ENCODE assay signal across 34 mouse cellular contexts in the genomic region with DNA sequence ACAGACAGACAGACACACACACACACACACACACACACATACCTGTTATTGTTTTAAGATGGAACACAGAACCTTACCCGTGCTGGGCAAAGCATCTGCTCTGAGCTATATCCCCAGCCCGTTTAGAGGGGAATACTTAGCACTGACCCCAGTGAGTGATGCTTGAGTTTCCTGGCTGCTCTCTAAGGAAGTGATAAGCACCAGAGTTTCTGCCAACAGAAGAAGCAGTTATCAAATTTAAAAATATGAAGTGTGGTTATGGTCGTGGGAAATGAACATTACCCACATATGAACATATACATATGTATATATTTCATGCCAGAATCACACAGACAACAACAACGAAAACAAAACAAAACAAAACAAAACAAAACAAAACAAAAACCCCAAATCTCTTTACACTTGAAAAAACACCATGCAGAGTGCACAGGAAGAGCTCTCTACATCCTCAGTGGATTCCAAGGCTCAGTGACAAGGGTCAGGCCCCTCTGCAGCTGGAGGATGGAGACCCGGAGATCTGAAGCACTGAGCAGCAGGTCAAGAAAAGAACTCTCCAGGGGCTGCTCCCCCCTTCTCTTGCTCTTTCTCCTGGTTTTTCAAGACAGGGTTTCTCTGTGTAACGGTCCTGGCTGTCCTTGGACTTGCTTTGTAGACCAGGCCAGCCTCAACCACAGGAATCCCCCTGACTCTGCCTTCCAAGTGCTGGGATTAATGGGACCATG. TPM values are rescaled to one million over a fixed set of nuclear protein-coding genes. Genes with fewer than 3 reads are reported as not detected.
DNase-seq lines count a peak whose midpoint lies in the region; ATAC-seq and TF ChIP-seq lines count a peak whose summit lies in the region.
"Had no signal": no experiment of that assay in that cellular context is flagged by ENCODE, and none has a peak within 500 bp of the region (broad histone marks: within the 10 kb centered on the region; RNA-seq: fewer than 3 reads in every experiment).

No protein-coding gene starts in this region.

- ATAC-seq in heart, embryonic 15.5 days (replicated peaks; ENCODE audit: insufficient number of reproducible peaks, insufficient read depth, low FRiP score, low read depth): no peak
- no peak for ATAC-seq in liver, embryonic 13.5 days (ENCODE audit: low read depth)
- ATAC-seq in liver, embryonic 12.5 days: no peak
- ATAC-seq: forebrain, embryonic 14.5 days; hindbrain, postnatal 0 days; intestine, embryonic 15.5 days; Patski had no signal

- H3K4me1 ChIP-seq in heart, embryonic 15.5 days (replicated peaks): peaks cover 7% of the 10 kb centered on the region
- H3K4me1 ChIP-seq in heart, adult 2 months (ENCODE audit: control insufficient read depth, insufficient read depth, low read length): peaks cover 1% of the 10 kb centered on the region
- peaks cover 48% of the 10 kb centered on the region for H3K4me1 ChIP-seq in liver, embryonic 13.5 days (replicated peaks)
- H3K4me1 ChIP-seq in liver, embryonic 12.5 days: peaks cover 48% of the 10 kb centered on the region
- H3K4me1 ChIP-seq: intestine, embryonic 15.5 days; limb, embryonic 12.5 days had no signal

- H3K27ac ChIP-seq in heart, embryonic 15.5 days: peak overlapping the region; percentile 33
- H3K27ac ChIP-seq in heart, adult 2 months: no peak overlapping the region
- H3K27ac ChIP-seq in liver, embryonic 13.5 days: peak overlapping the region; percentile 32; the same call in 1 of the 2 replicates
- no peak overlapping the region for H3K27ac ChIP-seq in liver, embryonic 12.5 days
- H3K27ac ChIP-seq: hindbrain, postnatal 0 days; intestine, embryonic 15.5 days; layer of hippocampus, adult 2 months; left cerebral cortex, adult 2 months; limb, embryonic 12.5 days; liver, embryonic 14.5 days; lung, embryonic 15.5 days had no signal

- WGBS in heart, embryonic 15.5 days: 39% methylated on average over 6 of the region's 6 CpGs
- 20% methylated on average over 6 of the region's 6 CpGs for WGBS in heart, adult 2 months
- WGBS in liver, embryonic 13.5 days (ENCODE audit: insufficient replicate concordance): 34% methylated on average over 6 of the region's 6 CpGs
- 43% methylated on average over 6 of the region's 6 CpGs for WGBS in liver, embryonic 12.5 days (ENCODE audit: insufficient replicate concordance)

- no peaks in the 10 kb centered on the region for H3K27me3 ChIP-seq in heart, embryonic 15.5 days
- no peaks in the 10 kb centered on the region; the same call in 1 of the 2 replicates for H3K27me3 ChIP-seq in heart, adult 2 months (ENCODE audit: control insufficient read depth, insufficient read depth, low read length)
- H3K27me3 ChIP-seq in liver, embryonic 13.5 days: no peaks in the 10 kb centered on the region
- H3K27me3 ChIP-seq in liver, embryonic 12.5 days (replicated peaks): no peaks in the 10 kb centered on the region
- H3K27me3 ChIP-seq: intestine, embryonic 15.5 days; lung, embryonic 15.5 days; Patski had no signal

- H3K9ac ChIP-seq in heart, embryonic 15.5 days: no peak overlapping the region
- H3K9ac ChIP-seq in heart, adult 2 months (ENCODE audit: low read depth, low read length): no peak overlapping the region
- no peak overlapping the region for H3K9ac ChIP-seq in liver, embryonic 13.5 days
- no peak overlapping the region for H3K9ac ChIP-seq in liver, embryonic 12.5 days
- H3K9ac ChIP-seq: intestine, embryonic 15.5 days; limb, embryonic 12.5 days; liver, embryonic 14.5 days; lung, embryonic 15.5 days had no signal

- no peak overlapping the region for H3K4me3 ChIP-seq in heart, embryonic 15.5 days
- H3K4me3 ChIP-seq in heart, adult 2 months: no peak overlapping the region
- H3K4me3 ChIP-seq in liver, embryonic 13.5 days (replicated peaks): no peak overlapping the region
- no peak overlapping the region for H3K4me3 ChIP-seq in liver, embryonic 12.5 days
- H3K4me3 ChIP-seq: intestine, embryonic 15.5 days; layer of hippocampus, adult 2 months; left cerebral cortex, adult 2 months; limb, embryonic 12.5 days; lung, embryonic 15.5 days had no signal

- intact Hi-C loops in heart, adult 2 months (cut with DNase I): no loop called here

- DNase-seq in heart, adult 2 months: no peak
- DNase-seq in liver, embryonic 13.5 days: no peak
- DNase-seq in MEL-GATA-1-ER (ENCODE audit: extremely low read depth, low read depth): peak; percentile 52
- no peak for DNase-seq in gastrocnemius, postnatal 4 days (ENCODE audit: low spot score in 2 of 2)
- no peak for DNase-seq in layer of hippocampus, adult 18-20 months (ENCODE audit: low spot score in 2 of 2)
- DNase-seq: adrenal gland, postnatal 10 days; cerebellum, adult 8-10 months; cerebellum, postnatal 25 days; gastrocnemius, postnatal 14 days; kidney, adult 8-10 months; kidney, postnatal 25 days; lung, postnatal 36 days; midbrain, embryonic 14.5 days; retina, postnatal 1 day; right cerebral cortex, postnatal 14 days; thymus, postnatal 4 days had no signal

- no peaks in the 10 kb centered on the region for H3K9me3 ChIP-seq in heart, embryonic 15.5 days (replicated peaks)
- no peaks in the 10 kb centered on the region for H3K9me3 ChIP-seq in liver, embryonic 13.5 days (replicated peaks)
- H3K9me3 ChIP-seq in liver, embryonic 12.5 days (replicated peaks): no peaks in the 10 kb centered on the region
- H3K9me3 ChIP-seq: intestine, embryonic 15.5 days; limb, embryonic 12.5 days; lung, embryonic 15.5 days had no signal

- TF ChIP-seq EP300 in heart, adult 2 months (IDR thresholded peaks at IDR 0.05; ENCODE audit: insufficient read depth, low read depth, low read length): no peak

- no peaks in the 10 kb centered on the region for H3K36me3 ChIP-seq in heart, embryonic 15.5 days
- no peaks in the 10 kb centered on the region for H3K36me3 ChIP-seq in heart, adult 2 months (ENCODE audit: control insufficient read depth, insufficient read depth, low read length)
- H3K36me3 ChIP-seq in liver, embryonic 13.5 days: no peaks in the 10 kb centered on the region
- H3K36me3 ChIP-seq in liver, embryonic 12.5 days: no peaks in the 10 kb centered on the region
- H3K36me3 ChIP-seq: intestine, embryonic 15.5 days; limb, embryonic 12.5 days; lung, embryonic 15.5 days had no signal

- no peak for TF ChIP-seq CTCF in heart, adult 2 months (IDR thresholded peaks at IDR 0.05)

- H3K79me2 ChIP-seq in heart, adult 2 months (replicated peaks; ENCODE audit: control insufficient read depth, insufficient read depth, low read length): no peaks in the 10 kb centered on the region

- no peak overlapping the region for H3K4me2 ChIP-seq in heart, embryonic 15.5 days
- no peak overlapping the region for H3K4me2 ChIP-seq in liver, embryonic 13.5 days
- no peak overlapping the region for H3K4me2 ChIP-seq in liver, embryonic 12.5 days
- H3K4me2 ChIP-seq: intestine, embryonic 15.5 days; limb, embryonic 12.5 days; lung, embryonic 15.5 days had no signal

- TF ChIP-seq POLR2A in heart, adult 2 months (IDR thresholded peaks at IDR 0.05; ENCODE audit: insufficient read depth, low read depth, low read length): no peak

RNA-seq across cellular contexts. Expression of a gene that starts 5.1 kb away (rescaled TPM):
- 0.04 and 0.47 TPM in 2 replicates for polyA plus RNA-seq in heart, embryonic 15.5 days (2015; fragmentation: Nextera tagmentation; extraction: Ambion mirVana)
- not detected for total RNA-seq in heart, adult 2 months (2021)
- polyA plus RNA-seq in heart, adult 2 months (2012; rRNA removed): 0.41 TPM in 1 of 2 replicates, not detected in the other
- polyA plus RNA-seq in liver, embryonic 13.5 days (2015; fragmentation: Nextera tagmentation; extraction: Ambion mirVana): 0.19 and 0.21 TPM in 2 replicates
- polyA plus RNA-seq in liver, embryonic 12.5 days (2016; fragmentation: Nextera tagmentation; extraction: Ambion mirVana): 0.14 and 0.37 TPM in 2 replicates
- not detected for total RNA-seq in gastrocnemius, postnatal 4 days (2021)
- 1 to 10 TPM; 1.7 to 1.8 TPM for total RNA-seq in layer of hippocampus, adult 18-20 months (2021)
- total RNA-seq: adrenal gland, postnatal 10 days; CH12.LX; gastrocnemius, postnatal 14 days; heart, adult 18-20 months; monocyte, adult 5-6 weeks had no signal
- polyA plus RNA-seq: embryonic facial prominence, embryonic 11.5 days; heart, postnatal 0 days; intestine, embryonic 15.5 days; limb, embryonic 12.5 days; small intestine, adult 2 months; stomach, embryonic 14.5 days had no signal

RNA-seq across cellular contexts. Expression of a gene that starts 21.0 kb away (rescaled TPM):
- polyA plus RNA-seq in heart, embryonic 15.5 days (2015; fragmentation: Nextera tagmentation; extraction: Ambion mirVana): 15.3 and 19.8 TPM in 2 replicates
- 1 to 10 TPM; 4.5 to 5.9 TPM for total RNA-seq in heart, adult 2 months (2021)
- polyA plus RNA-seq in heart, adult 2 months (2012; rRNA removed): 8.7 and 9.1 TPM in 2 replicates
- polyA plus RNA-seq in liver, embryonic 13.5 days (2015; fragmentation: Nextera tagmentation; extraction: Ambion mirVana): 14.8 and 15.4 TPM in 2 replicates
- polyA plus RNA-seq in liver, embryonic 12.5 days (2016; fragmentation: Nextera tagmentation; extraction: Ambion mirVana): 17.8 and 18.5 TPM in 2 replicates
- 10 to 100 TPM; 13.3 to 13.8 TPM for total RNA-seq in gastrocnemius, postnatal 4 days (2021)
- total RNA-seq in layer of hippocampus, adult 18-20 months (2021): 10 to 100 TPM; 45.1 to 46.3 TPM

RNA-seq across cellular contexts. Expression of a gene that starts 42.5 kb away (rescaled TPM):
- polyA plus RNA-seq in heart, embryonic 15.5 days (2015; fragmentation: Nextera tagmentation; extraction: Ambion mirVana): 2.6 and 5.2 TPM in 2 replicates
- total RNA-seq in heart, adult 2 months (2021): 1 to 10 TPM; 1.3 to 2.5 TPM
- polyA plus RNA-seq in heart, adult 2 months (2012; rRNA removed): 4.3 and 4.9 TPM in 2 replicates
- polyA plus RNA-seq in liver, embryonic 13.5 days (2015; fragmentation: Nextera tagmentation; extraction: Ambion mirVana): 5.5 and 6.0 TPM in 2 replicates
- polyA plus RNA-seq in liver, embryonic 12.5 days (2016; fragmentation: Nextera tagmentation; extraction: Ambion mirVana): 7.9 and 8.7 TPM in 2 replicates
- 1 to 10 TPM in 1 of 2 experiments, under 1 TPM in 1; 0.96 to 1.4 TPM for total RNA-seq in gastrocnemius, postnatal 4 days (2021)
- under 1 TPM in 1 of 2 experiments, not detected in 1; 0.48 TPM for total RNA-seq in layer of hippocampus, adult 18-20 months (2021)
- total RNA-seq: CH12.LX had no signal

Comparison
In these comparisons a context has a peak if more than half of its experiments do, and no peak if none do; other contexts are left out.
1. H3K27ac ChIP-seq: peak in heart, embryonic 15.5 days (single experiment) and liver, embryonic 13.5 days (single experiment); none in heart, adult 2 months (single experiment) and liver, embryonic 12.5 days (single experiment).